Mouse (Mus musculus): ENCODE data around the gene Frg2f1. TPM values are rescaled to one million over a fixed set of nuclear protein-coding genes. Genes with fewer than 3 reads are reported as not detected.
A peak's percentile ranks its signal among the peaks of the same experiment; 100 is the strongest.

The Frg2f1 gene
- polyA plus RNA-seq, 1 experiment from 2014 or later, result 1.9 TPM

DNA sequence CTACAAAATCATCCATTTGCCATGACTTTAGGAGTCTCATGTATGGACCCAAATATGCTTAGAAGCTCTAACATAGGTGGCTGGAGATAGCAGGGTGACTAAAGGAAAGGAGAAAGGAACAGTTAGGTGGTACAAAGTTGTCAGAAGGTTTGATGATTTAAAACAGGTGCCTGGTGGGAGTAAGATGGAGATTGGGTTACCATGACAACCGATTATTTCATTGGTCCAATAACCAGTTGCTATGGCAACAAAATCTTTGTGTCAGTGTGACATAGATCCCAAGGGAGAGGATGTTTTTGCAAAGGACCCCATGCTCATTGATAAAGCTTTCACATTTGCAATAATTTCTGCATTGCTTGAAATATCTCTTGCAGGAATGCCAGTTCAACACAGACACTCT is 15.3 kb downstream of the Frg2f1 start:
- ATAC-seq (replicated peaks; ENCODE audit: low FRiP score) (no peak), DNase-seq (ENCODE audit: low spot score) (no peak)
- 78% methylated on average over 1 of the region's 1 CpGs for WGBS
- Histone ChIP-seq H3K4me2 (no peak overlapping the region), H3K9ac (ENCODE audit: low read depth, low read length) (no peak overlapping the region), H3K9me3 (ENCODE audit: control insufficient read depth, low read length) (no peaks in the 10 kb centered on the region), H3K4me3 (ENCODE audit: low read depth, low read length) (no peak overlapping the region), H3K27ac (ENCODE audit: low read depth, low read length) (no peak overlapping the region), H3K27me3 (replicated peaks; ENCODE audit: control insufficient read depth, insufficient read depth, low read length) (no peaks in the 10 kb centered on the region), H3K36me3 (ENCODE audit: control insufficient read depth, insufficient read depth, low read length) (no peaks in the 10 kb centered on the region), H3K4me1 (replicated peaks; ENCODE audit: control insufficient read depth, insufficient read depth, low read length) (no peaks in the 10 kb centered on the region)

DNA sequence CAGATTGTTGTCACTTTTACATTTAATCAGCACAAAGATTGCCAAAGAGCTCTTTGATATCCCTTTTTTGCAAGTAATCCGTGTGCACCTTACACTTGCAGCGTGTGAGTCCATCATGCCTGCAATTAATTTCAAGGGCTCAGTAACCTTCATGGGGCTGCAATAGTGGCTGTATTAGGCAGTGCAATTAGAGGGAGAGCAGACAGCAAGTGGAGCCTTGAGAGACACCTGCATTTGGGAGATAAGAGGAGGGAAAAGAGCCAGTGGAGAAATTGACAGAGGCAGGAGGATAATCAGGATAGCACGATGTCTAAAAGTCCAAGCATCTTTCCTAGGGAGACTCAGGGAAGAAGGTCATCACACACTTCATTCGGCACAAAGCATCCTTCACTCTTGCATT is 15.8 kb downstream of the Frg2f1 start:
- Histone ChIP-seq H3K4me3 (ENCODE audit: low read depth, low read length) (no peak overlapping the region), H3K4me2 (no peak overlapping the region), H3K9ac (ENCODE audit: low read depth, low read length) (no peak overlapping the region), H3K27me3 (replicated peaks; ENCODE audit: control insufficient read depth, insufficient read depth, low read length) (no peaks in the 10 kb centered on the region), H3K27ac (ENCODE audit: low read depth, low read length) (no peak overlapping the region), H3K4me1 (replicated peaks; ENCODE audit: control insufficient read depth, insufficient read depth, low read length) (no peaks in the 10 kb centered on the region), H3K9me3 (ENCODE audit: control insufficient read depth, low read length) (no peaks in the 10 kb centered on the region), H3K36me3 (ENCODE audit: control insufficient read depth, insufficient read depth, low read length) (no peaks in the 10 kb centered on the region)
- ATAC-seq (replicated peaks; ENCODE audit: low FRiP score), result no peak
- DNase-seq (ENCODE audit: low spot score), result peak; percentile 16
- WGBS, result 69% methylated on average over 4 of the region's 4 CpGs

DNA sequence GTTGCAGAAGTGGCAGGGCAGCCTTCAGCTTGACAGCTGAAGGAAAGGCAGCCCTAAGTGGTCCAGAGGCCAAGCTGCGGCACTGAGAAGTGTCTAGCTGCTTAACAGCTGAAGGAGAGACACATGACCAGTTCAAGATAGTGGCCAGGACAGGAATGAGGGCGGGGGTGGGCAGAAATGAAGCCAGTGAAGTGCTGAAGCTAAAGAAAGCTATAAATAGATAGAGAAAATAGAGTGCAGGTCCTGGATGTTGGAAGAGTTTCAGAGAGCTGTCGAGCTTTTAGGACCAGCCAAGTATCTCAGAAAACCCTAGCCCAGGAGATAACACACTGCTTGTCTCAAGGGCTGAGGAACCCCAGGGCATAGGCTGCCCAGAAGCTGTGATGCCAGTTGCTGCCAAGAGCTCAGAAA is 26.6 kb downstream of the Frg2f1 start:
- no peak overlapping the region for H3K4me2 ChIP-seq
- H3K9ac ChIP-seq (ENCODE audit: low read depth, low read length), result no peak overlapping the region
- H3K4me3 ChIP-seq (ENCODE audit: low read depth, low read length), result no peak overlapping the region
- DNase-seq (ENCODE audit: low spot score), result no peak
- no peaks in the 10 kb centered on the region for H3K4me1 ChIP-seq (replicated peaks; ENCODE audit: control insufficient read depth, insufficient read depth, low read length)
- no peaks in the 10 kb centered on the region for H3K27me3 ChIP-seq (replicated peaks; ENCODE audit: control insufficient read depth, insufficient read depth, low read length)
- WGBS, result 53% methylated on average over 3 of the region's 3 CpGs
- H3K27ac ChIP-seq (ENCODE audit: low read depth, low read length), result no peak overlapping the region
- no peak for ATAC-seq (replicated peaks; ENCODE audit: low FRiP score)
- H3K36me3 ChIP-seq (ENCODE audit: control insufficient read depth, insufficient read depth, low read length), result no peaks in the 10 kb centered on the region
- no peaks in the 10 kb centered on the region for H3K9me3 ChIP-seq (ENCODE audit: control insufficient read depth, low read length)

DNA sequence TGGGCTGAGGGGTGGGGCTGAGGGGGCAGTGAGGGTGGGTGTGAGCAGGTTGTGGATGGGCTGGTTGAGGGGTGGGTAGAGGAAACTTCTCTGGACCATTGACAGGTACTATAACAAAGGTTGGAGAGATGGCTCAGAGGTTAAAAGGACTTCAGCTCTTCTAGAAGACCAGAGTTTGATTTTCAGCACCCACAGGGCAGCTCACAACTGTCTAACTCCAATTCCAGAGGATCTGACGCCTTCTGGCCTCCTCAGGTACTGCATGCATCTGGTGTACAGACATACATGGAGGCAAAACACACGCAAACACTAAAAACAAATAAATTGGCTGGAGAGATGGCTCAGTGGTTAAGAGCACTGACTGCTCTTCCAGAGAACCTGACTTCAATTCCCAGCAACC is 27.7 kb downstream of the Frg2f1 start:
- H3K9ac ChIP-seq (ENCODE audit: low read depth, low read length), result no peak overlapping the region
- H3K27me3 ChIP-seq (replicated peaks; ENCODE audit: control insufficient read depth, insufficient read depth, low read length), result no peaks in the 10 kb centered on the region
- no peak overlapping the region for H3K4me3 ChIP-seq (ENCODE audit: low read depth, low read length)
- H3K36me3 ChIP-seq (ENCODE audit: control insufficient read depth, insufficient read depth, low read length), result no peaks in the 10 kb centered on the region
- ATAC-seq (replicated peaks; ENCODE audit: low FRiP score) (no peak), DNase-seq (ENCODE audit: low spot score) (no peak)
- no peak overlapping the region for H3K27ac ChIP-seq (ENCODE audit: low read depth, low read length)
- WGBS, result 63% methylated on average over 2 of the region's 2 CpGs
- H3K4me2 ChIP-seq, result no peak overlapping the region
- no peaks in the 10 kb centered on the region for H3K4me1 ChIP-seq (replicated peaks; ENCODE audit: control insufficient read depth, insufficient read depth, low read length)
- H3K9me3 ChIP-seq (ENCODE audit: control insufficient read depth, low read length), result no peaks in the 10 kb centered on the region

DNA sequence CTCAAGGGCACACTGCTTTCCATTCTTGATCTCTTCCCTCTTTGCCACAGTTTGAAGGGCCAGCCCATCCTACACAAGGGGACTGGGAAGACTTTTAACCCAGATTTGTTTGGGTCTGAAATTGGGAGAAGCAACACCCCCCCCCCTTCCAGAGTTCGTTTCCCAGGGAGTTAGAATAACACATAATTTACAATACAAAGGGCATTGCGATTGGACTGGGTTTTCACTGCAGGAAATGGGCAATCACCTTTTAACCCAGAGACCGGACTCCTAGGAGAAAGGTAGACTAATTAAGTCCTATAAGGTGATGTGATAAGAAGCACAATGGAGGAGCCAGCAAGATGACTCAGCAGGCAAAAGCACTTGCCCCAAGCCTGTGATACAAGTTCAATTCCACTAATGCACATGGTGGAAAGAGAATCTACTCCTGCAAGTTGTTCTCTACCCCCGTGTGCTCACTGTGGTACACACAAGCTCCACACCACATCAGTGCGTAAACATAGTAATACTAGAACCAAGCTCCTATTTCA is 40.9 kb downstream of the Frg2f1 start:
- ATAC-seq (replicated peaks; ENCODE audit: low FRiP score) (no peak), DNase-seq (ENCODE audit: low spot score) (no peak)
- Histone ChIP-seq H3K4me3 (ENCODE audit: low read depth, low read length) (no peak overlapping the region), H3K4me2 (no peak overlapping the region), H3K27ac (ENCODE audit: low read depth, low read length) (no peak overlapping the region), H3K27me3 (replicated peaks; ENCODE audit: control insufficient read depth, insufficient read depth, low read length) (peaks cover 8% of the 10 kb centered on the region), H3K4me1 (replicated peaks; ENCODE audit: control insufficient read depth, insufficient read depth, low read length) (no peaks in the 10 kb centered on the region), H3K9ac (ENCODE audit: low read depth, low read length) (no peak overlapping the region), H3K9me3 (ENCODE audit: control insufficient read depth, low read length) (no peaks in the 10 kb centered on the region), H3K36me3 (ENCODE audit: control insufficient read depth, insufficient read depth, low read length) (no peaks in the 10 kb centered on the region)
- 66% methylated on average over 5 of the region's 5 CpGs for WGBS

DNA sequence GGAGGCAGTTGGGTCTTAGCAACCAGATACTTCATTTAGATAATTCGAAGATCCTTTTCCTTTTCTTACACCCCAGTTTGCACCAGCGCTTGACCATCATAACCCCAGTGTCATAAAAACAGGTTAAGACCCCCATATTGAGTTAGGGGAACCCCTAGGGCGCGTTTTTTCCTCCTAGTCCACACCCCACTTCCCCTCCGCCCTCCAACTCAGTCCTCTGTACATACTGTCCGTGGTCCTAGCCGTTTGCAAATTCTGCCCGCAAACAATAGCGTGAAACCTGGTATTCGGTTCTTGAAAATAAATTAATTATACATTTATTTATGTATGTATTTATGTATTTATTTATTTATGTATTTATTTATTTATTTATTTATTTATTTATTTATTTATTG is 46.4 kb downstream of the Frg2f1 start:
- Histone ChIP-seq H3K4me1 (replicated peaks; ENCODE audit: control insufficient read depth, insufficient read depth, low read length) (0 out of 2 replicates have a peak, but pooled peaks cover 3% of the 10 kb centered on the region), H3K27me3 (replicated peaks; ENCODE audit: control insufficient read depth, insufficient read depth, low read length) (peaks cover 31% of the 10 kb centered on the region), H3K4me3 (ENCODE audit: low read depth, low read length) (peak overlapping the region; percentile 57), H3K9ac (ENCODE audit: low read depth, low read length) (no peak overlapping the region), H3K27ac (ENCODE audit: low read depth, low read length) (no peak overlapping the region), H3K4me2 (peak overlapping the region; percentile 82), H3K9me3 (ENCODE audit: control insufficient read depth, low read length) (no peaks in the 10 kb centered on the region), H3K36me3 (ENCODE audit: control insufficient read depth, insufficient read depth, low read length) (no peaks in the 10 kb centered on the region)
- WGBS, result 33% methylated on average over 10 of the region's 10 CpGs
- ATAC-seq (replicated peaks; ENCODE audit: low FRiP score) (no peak), DNase-seq (ENCODE audit: low spot score) (no peak)

DNA sequence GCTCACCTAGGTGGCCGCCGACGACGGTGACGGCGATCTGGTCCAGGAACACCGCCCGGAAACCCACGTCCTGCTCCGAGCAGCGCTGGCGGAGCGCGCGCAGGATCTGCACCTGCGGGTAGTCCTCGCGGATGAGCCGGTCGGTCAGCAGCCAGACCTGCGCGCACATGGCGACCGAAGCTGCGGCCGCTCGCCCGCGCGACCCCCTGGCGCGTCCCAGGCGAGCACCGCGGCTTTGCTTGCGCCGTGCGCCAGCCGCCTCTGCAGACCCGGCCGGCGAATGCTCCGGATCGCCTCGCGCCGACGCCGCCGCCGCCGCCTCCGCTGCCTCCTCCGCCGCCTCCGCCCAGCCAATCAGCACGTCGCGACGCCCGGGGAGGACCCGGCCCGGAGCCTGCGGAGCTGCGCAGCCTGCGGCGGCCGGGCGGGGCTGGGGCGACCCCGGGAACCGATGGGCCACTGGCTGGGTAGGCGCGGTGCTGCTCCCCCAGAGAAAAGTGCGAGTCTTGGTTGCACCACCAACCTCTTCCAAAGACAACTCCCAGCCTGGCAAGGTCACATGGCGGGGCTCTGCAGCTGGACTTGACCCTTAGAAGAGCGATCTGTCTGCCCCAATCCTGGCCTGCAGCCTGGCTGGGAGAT is 46.9 kb downstream of the Frg2f1 start, which contains the start of gene Rimkla:
TSS of gene Rimkla (minus strand) at position 338 of the 642 bp plus-strand sequence.
- ATAC-seq (replicated peaks; ENCODE audit: low FRiP score) (peak; percentile 60; the same call in 1 of the 2 replicates), DNase-seq (ENCODE audit: low spot score) (peak; percentile 66)
- Histone ChIP-seq H3K27ac (ENCODE audit: low read depth, low read length) (no peak within 1 kb of the TSS), H3K4me3 (ENCODE audit: low read depth, low read length) (peak within 1 kb of the TSS; percentile 57), H3K4me2 (peak within 1 kb of the TSS; percentile 82), H3K9me3 (ENCODE audit: control insufficient read depth, low read length) (no peaks in the 10 kb centered on the region), H3K36me3 (ENCODE audit: control insufficient read depth, insufficient read depth, low read length) (no peaks in the 10 kb centered on the region), H3K27me3 (replicated peaks; ENCODE audit: control insufficient read depth, insufficient read depth, low read length) (peaks cover 31% of the 10 kb centered on the region), H3K9ac (ENCODE audit: low read depth, low read length) (0 out of 2 replicates have a peak within 1 kb of the TSS, but pooled peaks have one; percentile 18), H3K4me1 (replicated peaks; ENCODE audit: control insufficient read depth, insufficient read depth, low read length) (0 out of 2 replicates have a peak, but pooled peaks cover 3% of the 10 kb centered on the region)
- WGBS, result 1% methylated on average over 77 of the region's 77 CpGs

DNA sequence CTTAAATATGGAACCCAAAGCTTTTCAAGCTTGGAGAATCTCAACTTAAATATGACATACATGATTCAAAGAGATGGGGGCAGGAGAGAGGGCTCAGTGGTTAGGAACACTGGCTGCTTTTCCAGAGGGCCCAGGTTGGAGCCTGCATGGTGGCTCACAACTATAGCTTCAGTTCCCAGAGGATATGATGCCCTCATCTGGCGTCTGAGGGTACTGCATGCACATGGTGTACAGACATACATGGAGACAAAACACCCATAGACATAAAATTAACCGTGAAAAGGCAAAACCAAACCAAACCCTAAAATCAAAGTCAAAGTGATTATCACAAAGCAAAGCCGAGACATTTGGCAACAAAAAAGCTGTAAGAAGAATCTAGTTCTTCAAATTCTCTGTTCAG is 48.5 kb downstream of the Frg2f1 start:
- H3K4me3 ChIP-seq (ENCODE audit: low read depth, low read length), result no peak overlapping the region
- 71% methylated on average over 3 of the region's 3 CpGs for WGBS
- DNase-seq (ENCODE audit: low spot score), result no peak
- no peak for ATAC-seq (replicated peaks; ENCODE audit: low FRiP score)
- H3K36me3 ChIP-seq (ENCODE audit: control insufficient read depth, insufficient read depth, low read length), result no peaks in the 10 kb centered on the region
- no peak overlapping the region for H3K4me2 ChIP-seq
- no peak overlapping the region for H3K27ac ChIP-seq (ENCODE audit: low read depth, low read length)
- H3K9me3 ChIP-seq (ENCODE audit: control insufficient read depth, low read length), result no peaks in the 10 kb centered on the region
- no peak overlapping the region for H3K9ac ChIP-seq (ENCODE audit: low read depth, low read length)
- 0 out of 2 replicates have a peak, but pooled peaks cover 3% of the 10 kb centered on the region for H3K4me1 ChIP-seq (replicated peaks; ENCODE audit: control insufficient read depth, insufficient read depth, low read length)
- peaks cover 31% of the 10 kb centered on the region for H3K27me3 ChIP-seq (replicated peaks; ENCODE audit: control insufficient read depth, insufficient read depth, low read length)

DNA sequence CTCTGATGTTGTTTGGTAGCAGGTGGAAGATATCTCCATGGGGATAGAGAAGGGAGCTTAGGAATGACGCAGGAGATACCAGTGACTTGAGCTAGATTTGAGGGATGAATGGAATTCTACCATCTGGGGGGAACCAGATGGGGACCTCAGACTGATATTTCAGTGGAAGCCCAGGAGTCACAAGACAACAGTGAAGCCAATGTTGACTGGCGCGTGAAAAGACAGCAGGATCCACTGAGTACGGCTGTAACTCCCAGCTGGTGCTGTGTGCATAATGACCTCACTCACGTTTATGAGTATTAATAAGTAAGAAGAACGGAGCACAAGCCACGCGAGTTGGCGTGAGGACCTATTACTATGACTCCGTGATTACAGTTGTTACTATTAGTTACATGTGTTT is 49.7 kb downstream of the Frg2f1 start:
- Histone ChIP-seq H3K36me3 (ENCODE audit: control insufficient read depth, insufficient read depth, low read length) (no peaks in the 10 kb centered on the region), H3K4me3 (ENCODE audit: low read depth, low read length) (no peak overlapping the region), H3K4me1 (replicated peaks; ENCODE audit: control insufficient read depth, insufficient read depth, low read length) (0 out of 2 replicates have a peak, but pooled peaks cover 3% of the 10 kb centered on the region), H3K4me2 (no peak overlapping the region), H3K27ac (ENCODE audit: low read depth, low read length) (no peak overlapping the region), H3K9me3 (ENCODE audit: control insufficient read depth, low read length) (no peaks in the 10 kb centered on the region), H3K9ac (ENCODE audit: low read depth, low read length) (no peak overlapping the region), H3K27me3 (replicated peaks; ENCODE audit: control insufficient read depth, insufficient read depth, low read length) (peaks cover 29% of the 10 kb centered on the region)
- ATAC-seq (replicated peaks; ENCODE audit: low FRiP score), result no peak
- no peak for DNase-seq (ENCODE audit: low spot score)
- 90% methylated on average over 10 of the region's 10 CpGs for WGBS
